Mouse (Mus musculus) v-Abl transformed pro-B cells (cell line): ENCODE measurements at regions not wholly inside any gene's neighbourhood (a gene's known extent, or its start where the extent isn't known, plus 50 kb on each side); places are given as distances from the start of the nearest gene placed in this dataset.

Source experiments
- in situ Hi-C, 2 experiments: fragments of 400-800 bp; cut with MboI; formaldehyde crosslinking; loops; one replicate each; pipeline ENCODE4 v1.15.1; 2025; ENCODE audit not compliant: unreplicated experiment in 2 of 2

DNA sequence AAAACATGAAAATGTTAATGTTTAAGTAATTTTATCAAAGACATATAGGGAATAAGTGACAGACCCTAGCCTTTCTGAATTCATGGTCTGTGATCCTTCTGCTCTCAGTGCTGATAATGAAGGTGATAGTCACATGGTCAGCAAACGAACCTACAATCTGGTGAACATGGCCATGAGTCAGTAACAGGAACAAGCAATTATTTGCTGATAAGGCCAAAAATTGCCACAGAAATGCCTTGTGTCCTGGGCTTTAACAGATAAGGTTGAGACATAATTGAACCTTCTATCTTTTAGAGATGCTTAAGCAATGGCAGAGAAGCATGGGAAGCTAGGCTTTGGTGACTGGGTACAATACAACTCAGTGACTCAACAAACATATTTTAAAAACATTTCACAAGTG is 69.2 kb upstream of the Rgs1 start:
- in situ Hi-C loops: no loop called here

DNA sequence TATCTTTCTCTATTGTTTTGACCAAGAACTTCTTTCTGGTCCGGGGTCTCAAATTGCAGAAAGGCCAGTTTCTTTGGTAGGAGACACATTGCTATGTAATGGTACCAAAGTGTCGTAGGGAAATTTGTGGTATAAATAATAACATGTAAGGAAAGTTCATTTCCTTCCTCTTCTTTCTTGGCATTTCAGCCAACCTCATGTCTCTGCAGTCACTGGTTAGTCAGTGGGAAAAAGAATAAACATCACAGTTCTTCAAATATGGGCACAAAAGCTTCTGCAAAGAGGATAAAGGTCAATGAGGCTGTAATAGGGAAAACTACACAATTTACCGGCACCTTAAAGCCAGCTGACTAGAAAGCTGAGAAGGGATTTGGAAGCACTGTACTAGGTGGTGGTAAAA is 68.5 kb upstream of the Rgs1 start:
- in situ Hi-C loops: no loop called here

DNA sequence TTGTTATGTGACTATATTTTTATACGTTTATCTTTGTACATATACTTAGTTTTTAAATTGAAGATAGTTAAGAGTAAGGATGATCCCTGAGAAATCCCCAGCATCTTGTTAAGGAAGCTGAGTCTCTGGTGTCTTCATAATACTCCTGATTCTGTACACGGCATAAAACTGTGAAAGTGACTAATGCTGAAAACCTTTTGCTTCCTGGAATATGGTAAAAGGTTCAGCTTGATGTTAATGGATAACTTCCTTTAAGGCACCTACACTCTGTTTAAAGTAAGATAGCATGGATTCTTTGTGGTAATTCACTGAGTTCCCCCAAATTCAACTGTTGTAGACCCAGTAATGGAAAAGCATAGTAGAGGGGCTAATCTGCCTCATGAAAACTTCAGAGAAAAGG is 67.2 kb upstream of the Rgs1 start:
- in situ Hi-C loops: no loop called here

GRCm38 (mm10) chr1:144314382-144314781 is 65.3 kb upstream of the Rgs1 start:
- in situ Hi-C loops: loop anchor here in 1 of 2 experiments (5.0 kb wide), 1 partner anchor 33 kb away; no protein-coding TSS in a partner anchor

GRCm38 (mm10) chr1:144313318-144313717 is 64.3 kb upstream of the Rgs1 start:
- in situ Hi-C loops: loop anchor here in 1 of 2 experiments (5.0 kb wide), 1 partner anchor 34 kb away; no protein-coding TSS in a partner anchor

- in situ Hi-C loops: loop anchor here in 1 of 2 experiments (5.0 to 10.0 kb wide), 2 partner anchors 37 to 55 kb away; no protein-coding TSS in a partner anchor
Observed at GRCm38 (mm10) chr1:144309901-144310300, 60.9 kb upstream of the Rgs1 start.

DNA sequence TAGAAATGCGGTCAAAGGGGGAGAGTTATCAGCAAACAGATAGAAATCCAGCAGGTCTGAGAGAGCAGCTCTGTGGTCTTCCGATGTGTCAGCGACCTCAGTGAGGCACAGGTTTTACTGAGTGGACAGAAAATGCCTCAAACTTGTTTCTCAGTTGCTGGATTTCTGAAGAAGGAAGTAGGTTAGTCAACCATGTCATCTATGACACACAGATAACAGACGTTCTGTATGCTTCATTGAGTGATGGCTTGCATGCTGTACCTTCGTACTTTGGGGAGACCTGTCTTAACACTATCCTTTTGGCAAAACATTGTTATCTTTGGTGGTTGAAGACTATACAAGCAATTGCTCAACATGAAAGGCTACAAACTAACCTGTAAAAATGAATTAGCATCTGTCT is 59.3 kb upstream of the Rgs1 start:
- in situ Hi-C loops: loop anchor here in 1 of 2 experiments (10.0 kb wide), 1 partner anchor 54 kb away; no protein-coding TSS in a partner anchor

- in situ Hi-C loops: loop anchor here in 1 of 2 experiments (10.0 kb wide), 1 partner anchor 53 kb away; no protein-coding TSS in a partner anchor
Observed at GRCm38 (mm10) chr1:144307854-144308285, 58.8 kb upstream of the Rgs1 start.

DNA sequence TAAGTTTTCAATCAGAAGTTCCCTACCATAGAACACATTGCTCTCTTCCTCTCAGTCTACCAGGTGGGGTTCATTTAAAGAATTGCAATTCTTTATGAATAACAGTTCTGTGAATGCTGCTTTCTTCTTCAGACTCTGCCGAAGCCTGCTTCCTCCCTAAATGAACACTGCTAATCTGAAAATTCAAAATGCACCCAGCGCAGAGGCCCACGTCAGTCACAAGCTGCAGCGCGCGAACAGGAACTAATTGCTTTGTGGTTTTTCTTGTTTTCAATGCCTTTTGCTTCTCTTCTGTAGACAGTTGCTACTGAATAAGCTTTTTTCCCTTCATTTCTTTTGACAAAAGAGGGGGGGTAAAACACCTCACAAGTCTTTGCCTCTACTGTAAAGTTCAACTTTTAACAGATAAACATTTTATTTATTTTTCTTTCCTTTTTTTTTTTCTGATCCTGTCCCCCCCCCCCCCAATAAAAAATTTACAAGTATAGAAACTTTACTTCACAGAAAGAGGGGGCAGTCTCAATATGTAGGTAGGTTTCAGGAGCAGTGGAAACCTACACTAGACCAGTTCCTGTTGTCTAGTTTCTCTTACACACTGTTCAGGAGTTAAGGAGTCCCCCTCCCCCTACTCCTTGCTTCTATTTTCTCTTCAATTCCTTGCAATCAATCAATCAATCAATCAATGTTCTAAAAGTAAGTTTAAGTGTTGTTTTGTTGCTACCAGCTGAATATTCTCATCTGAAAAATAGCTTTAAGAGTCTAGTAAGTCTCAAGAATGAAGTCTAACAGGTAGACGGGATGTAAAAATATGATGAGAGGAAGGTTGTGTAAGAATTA is 58.2 kb upstream of the Rgs1 start:
- in situ Hi-C loops: loop anchor here in 1 of 2 experiments (10.0 kb wide), 1 partner anchor 52 kb away; no protein-coding TSS in a partner anchor

DNA sequence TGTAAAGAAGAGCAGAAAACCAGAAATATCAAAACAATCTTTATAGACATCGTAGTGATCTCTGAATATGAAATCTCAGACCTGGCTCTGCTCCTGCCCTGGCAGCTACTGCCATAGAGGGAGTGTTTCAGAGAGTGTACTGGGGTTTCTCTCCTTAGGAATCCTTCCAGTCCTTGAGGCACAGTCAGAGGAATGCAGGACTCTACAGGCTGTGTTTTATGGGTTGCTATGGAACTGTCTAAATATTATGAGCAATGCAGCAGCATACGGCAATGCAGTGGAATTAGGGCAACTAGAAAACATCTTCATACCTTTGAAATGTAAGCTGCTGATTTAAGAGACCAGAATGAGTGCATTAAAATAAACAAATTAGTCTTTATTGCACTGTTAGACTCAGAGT is 57.2 kb upstream of the Rgs1 start:
- in situ Hi-C loops: loop anchor here in 1 of 2 experiments (10.0 kb wide), 1 partner anchor 51 kb away; no protein-coding TSS in a partner anchor

DNA sequence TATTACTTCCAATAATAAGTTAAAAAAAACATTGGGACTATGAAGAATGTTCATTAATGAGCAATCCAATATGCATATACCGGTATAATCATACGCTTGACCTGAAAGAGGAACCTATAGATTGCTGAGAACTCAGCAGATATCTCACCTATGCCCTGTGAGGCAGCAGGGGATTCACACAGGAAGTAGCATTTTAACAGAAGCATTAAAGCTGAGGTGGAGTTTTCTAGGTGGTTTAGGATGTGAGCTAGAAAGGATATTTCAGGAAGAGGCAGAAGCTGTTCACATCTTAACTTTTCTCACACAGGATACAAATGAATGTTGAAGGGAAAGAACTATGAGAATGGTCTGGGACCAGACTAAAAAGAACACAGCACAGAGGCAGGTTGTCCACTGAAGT is 51.6 kb upstream of the Rgs1 start:
- in situ Hi-C loops: loop anchor here in 1 of 2 experiments (10.0 kb wide), 1 partner anchor 46 kb away; no protein-coding TSS in a partner anchor
